ENCODE assay signal across 17 mouse cellular contexts in genomic region chr8:24284966-24285365, GRCm38 (mm10).
A peak's percentile ranks its signal among the peaks of the same experiment; 100 is the strongest.
DNase-seq lines count a peak whose midpoint lies in the region; ATAC-seq lines count a peak whose summit lies in the region.
"Had no signal": no experiment of that assay in that cellular context is flagged by ENCODE, and none has a peak within 500 bp of the region (broad histone marks: within the 10 kb centered on the region; RNA-seq: fewer than 3 reads in every experiment).

No protein-coding gene starts in this region.

- H3K4me1 ChIP-seq in kidney, embryonic 15.5 days: no peaks in the 10 kb centered on the region
- H3K4me1 ChIP-seq: forebrain, embryonic 12.5 days; intestine, embryonic 15.5 days; midbrain, embryonic 10.5 days had no signal

- H3K9me3 ChIP-seq in kidney, embryonic 15.5 days (replicated peaks): no peaks in the 10 kb centered on the region
- H3K9me3 ChIP-seq: forebrain, embryonic 12.5 days; intestine, embryonic 15.5 days; midbrain, embryonic 10.5 days had no signal

- intact Hi-C loops in left cerebral cortex, postnatal 36 days (cut with DNase I): no loop called here

- H3K27ac ChIP-seq in kidney, embryonic 15.5 days: no peak overlapping the region
- H3K27ac ChIP-seq: forebrain, embryonic 12.5 days; hindbrain, embryonic 14.5 days; intestine, embryonic 15.5 days; midbrain, embryonic 10.5 days had no signal

- no peaks in the 10 kb centered on the region for H3K27me3 ChIP-seq in kidney, embryonic 15.5 days
- H3K27me3 ChIP-seq: forebrain, embryonic 12.5 days; intestine, embryonic 15.5 days had no signal

- no peak for ATAC-seq in kidney, embryonic 15.5 days (replicated peaks; ENCODE audit: low FRiP score)
- ATAC-seq: intestine, embryonic 15.5 days had no signal

- H3K9ac ChIP-seq in kidney, embryonic 15.5 days: no peak overlapping the region
- H3K9ac ChIP-seq: forebrain, embryonic 12.5 days; hindbrain, embryonic 14.5 days; intestine, embryonic 15.5 days had no signal

- H3K36me3 ChIP-seq in kidney, embryonic 15.5 days: no peaks in the 10 kb centered on the region
- H3K36me3 ChIP-seq: forebrain, embryonic 12.5 days; intestine, embryonic 15.5 days; midbrain, embryonic 10.5 days had no signal

- DNase-seq in kidney, adult 11 months: peak; percentile 5
- DNase-seq in urinary bladder, postnatal 14 days (ENCODE audit: low spot score): peak; percentile 6
- no peak for DNase-seq in urinary bladder, postnatal 25 days (ENCODE audit: low spot score)
- DNase-seq in kidney, postnatal 10 days: peak; percentile 70
- DNase-seq in yolk sac, embryonic 10.5 days (ENCODE audit: low spot score): peak; percentile 18
- no peak for DNase-seq in spleen, postnatal 10 days (ENCODE audit: low spot score in 2 of 2)
- no peak for DNase-seq in left cerebral cortex, postnatal 36 days (ENCODE audit: low spot score in 2 of 2)
- DNase-seq: cerebellum, postnatal 14 days; gastrocnemius, postnatal 36 days; liver; right cerebral cortex, postnatal 25 days; thymus, postnatal 36 days had no signal

- no peak overlapping the region for H3K4me3 ChIP-seq in kidney, embryonic 15.5 days (replicated peaks)
- H3K4me3 ChIP-seq: forebrain, embryonic 12.5 days; intestine, embryonic 15.5 days; midbrain, embryonic 10.5 days had no signal

- 42% methylated on average over 2 of the region's 2 CpGs for WGBS in kidney, embryonic 15.5 days

- no peak overlapping the region for H3K4me2 ChIP-seq in kidney, embryonic 15.5 days
- H3K4me2 ChIP-seq: forebrain, embryonic 12.5 days; hindbrain, embryonic 14.5 days; intestine, embryonic 15.5 days had no signal

Comparison
In these comparisons a context has a peak if more than half of its experiments do, and no peak if none do; other contexts are left out.
1. DNase-seq: peak in kidney, adult 11 months (single experiment), urinary bladder, postnatal 14 days (single experiment), kidney, postnatal 10 days (single experiment) and yolk sac, embryonic 10.5 days (single experiment); none in urinary bladder, postnatal 25 days (single experiment), spleen, postnatal 10 days (0 of 2) and left cerebral cortex, postnatal 36 days (0 of 2).